Mouse (Mus musculus): Measurements from ENCODE around the gene Pfkp.

GRCm38 (mm10) chr13:6597801-6598200 lies 50.8 kb downstream of the Pfkp start:
- TF ChIP-seq CTCF (IDR thresholded peaks at IDR 0.05; ENCODE audit: insufficient read depth, low read length) = no peak
- no peak for TF ChIP-seq POLR2A (IDR thresholded peaks at IDR 0.05; ENCODE audit: borderline replicate concordance, extremely low read depth, low read depth, low read length)
